Mouse (Mus musculus) C2C12 (cell line): ENCODE data around the gene Mybbp1a.

Source experiments
- CTCF ChIP-seq: IDR thresholded peaks from one replicate; pipeline ENCODE4 v1.5.1; 2011; ENCODE audit not compliant: control insufficient read depth, insufficient read depth, insufficient read length
- FOSL1 ChIP-seq: IDR thresholded peaks from one replicate; pipeline ENCODE4 v1.8.0; 2011; ENCODE audit warnings: mild to moderate bottlenecking, low read length; ENCODE audit not compliant: poor library complexity, insufficient read depth, severe bottlenecking

DNA sequence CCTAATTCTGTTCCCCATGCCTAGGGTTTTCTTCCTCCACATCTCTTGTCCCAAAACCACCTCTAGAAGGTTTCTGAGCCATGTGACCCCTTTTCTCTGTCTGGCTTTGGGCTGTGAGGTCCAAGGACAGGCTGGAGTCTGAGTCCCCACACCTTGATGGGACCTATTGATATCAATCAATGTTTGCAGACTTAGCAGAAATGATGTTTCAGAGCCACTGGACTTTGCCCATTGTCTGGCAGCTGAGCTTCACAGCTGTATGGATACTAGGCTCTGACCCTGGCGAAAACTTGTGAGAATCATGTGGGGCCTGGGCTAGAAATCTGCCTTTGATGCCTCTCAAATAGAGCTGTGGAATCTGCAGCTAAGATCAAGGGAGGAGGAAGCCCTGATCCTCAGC lies 55.6 kb downstream of the Mybbp1a start:
- TF ChIP-seq CTCF (no peak), FOSL1 (no peak)
